Mouse (Mus musculus) neural tube, embryonic 11.5 days (tissue): ENCODE results near the gene Gm21891. TPM values are rescaled to one million over a fixed set of nuclear protein-coding genes. Genes with fewer than 3 reads are reported as not detected.
"Not testable (repeated sequence)": the region's sequence is repeated elsewhere in the genome, so short reads cannot be mapped to it uniquely, and the experiment has no call there.

Source experiments
- ATAC-seq: fragments of 200-750 bp; cut with Nextera tagmentation; 2 replicates; pipeline ENCODE4 v1.8.0; 2017; ENCODE audit warnings: moderate number of reproducible peaks, mild to moderate bottlenecking, moderate TSS enrichment, moderate library complexity; ENCODE audit not compliant: insufficient read depth, low FRiP score, low TSS enrichment
- DNase-seq: peaks from one replicate; pipeline ENCODE4 v3.0.0-alpha.2; 2015; ENCODE audit warnings: low spot score
- H3K27ac ChIP-seq: fragments of 300-500 bp; sonication (generic); 2 replicates; pipeline ENCODE4 v1.5.1; 2014; ENCODE audit warnings: low read depth, mild to moderate bottlenecking, low read length
- H3K27me3 ChIP-seq: fragments of 300-500 bp; sonication (generic); 2 replicates; pipeline ENCODE4 v1.6.1; 2014; ENCODE audit warnings: mild to moderate bottlenecking, low read length, mixed read lengths; ENCODE audit not compliant: control insufficient read depth, insufficient read depth
- H3K36me3 ChIP-seq: fragments of 300-500 bp; sonication (generic); 2 replicates; pipeline ENCODE4 v1.6.1; 2014; ENCODE audit warnings: mild to moderate bottlenecking, low read length, moderate library complexity, mixed read lengths; ENCODE audit not compliant: control insufficient read depth, insufficient read depth
- H3K4me1 ChIP-seq: fragments of 300-500 bp; sonication (generic); 2 replicates; pipeline ENCODE4 v1.6.1; 2014; ENCODE audit warnings: low read length, mixed read lengths; ENCODE audit not compliant: control insufficient read depth, insufficient read depth
- H3K4me2 ChIP-seq: fragments of 300-500 bp; sonication (generic); 2 replicates; pipeline ENCODE4 v1.6.1; 2014; ENCODE audit warnings: low read depth, mild to moderate bottlenecking, moderate library complexity
- H3K4me3 ChIP-seq: fragments of 300-500 bp; sonication (generic); 2 replicates; pipeline ENCODE4 v1.5.1; 2014; ENCODE audit warnings: low read depth, low read length
- H3K9ac ChIP-seq: fragments of 300-500 bp; sonication (generic); 2 replicates; pipeline ENCODE4 v1.6.1; 2014; ENCODE audit warnings: mild to moderate bottlenecking, low read length
- H3K9me3 ChIP-seq: fragments of 300-500 bp; sonication (generic); 2 replicates; pipeline ENCODE4 v1.6.1; 2016; ENCODE audit warnings: low read length; ENCODE audit not compliant: control insufficient read depth
- WGBS: fragments of 180-500 bp; shearing (Covaris S2); extraction: QIAGEN DNeasy Blood & Tissue Kit; methylation state at CpG from one replicate; pipeline ENCODE4 v1.1.7; 2014; 5-methylcytosine and 5-hydroxymethylcytosine counted together
- polyA plus RNA-seq: library from polyadenylated mRNA; unstranded; fragments of >200 nt; fragmentation: Nextera tagmentation; extraction: Ambion mirVana; gene quantifications from 2 replicates; pipeline ENCODE4 v1.2.1, GENCODE M21; 2014

The Gm21891 gene
- not detected in 2 replicates for polyA plus RNA-seq

- H3K9ac ChIP-seq, H3K36me3 ChIP-seq, H3K27me3 ChIP-seq, H3K4me2 ChIP-seq, H3K9me3 ChIP-seq, ATAC-seq, H3K27ac ChIP-seq, H3K4me3 ChIP-seq, DNase-seq, H3K4me1 ChIP-seq: not testable (repeated sequence)
- WGBS: no CpG with 5 or more reads among the region's 3 CpGs
Measured at GRCm38 (mm10) chrY:13133392-13133791, at the start of gene Gm21891. TSS of gene Gm21891 (minus strand) at chrY:13133492.

- not testable (repeated sequence) for H3K4me1 ChIP-seq, H3K4me2 ChIP-seq, H3K9me3 ChIP-seq, H3K27ac ChIP-seq, H3K9ac ChIP-seq, H3K4me3 ChIP-seq, ATAC-seq, DNase-seq, H3K27me3 ChIP-seq, H3K36me3 ChIP-seq
Measured at GRCm38 (mm10) chrY:13161668-13162067, 28.4 kb upstream of the Gm21891 start, which contains the start of gene Gm21425. TSS of gene Gm21425 (plus strand) at chrY:13161968.

Other genes starting within 250 kb of the Gm21891 start
- gene Gm20807, start 90.6 kb downstream of the Gm21891 start, polyA plus RNA-seq: not detected in 2 replicates
- not detected in 2 replicates for gene Gm21425, start 28.5 kb upstream of the Gm21891 start, polyA plus RNA-seq
- not detected in 2 replicates for gene Gm21828, start 90.4 kb upstream of the Gm21891 start, polyA plus RNA-seq
- gene Gm21440, start 118.9 kb upstream of the Gm21891 start, polyA plus RNA-seq: not detected in 2 replicates
- not detected in 2 replicates for gene Gm21454, start 119.0 kb upstream of the Gm21891 start, polyA plus RNA-seq
- gene Gm21725, start 215.6 kb upstream of the Gm21891 start, polyA plus RNA-seq: not detected in 2 replicates